Mouse (Mus musculus): ENCODE measurements at regions not wholly inside any gene's neighbourhood (a gene's known extent, or its start where the extent isn't known, plus 50 kb on each side); places are given as distances from the start of the nearest gene placed in this dataset.

GRCm38 (mm10) chr12:95054887-95055286 is 637.1 kb upstream of the Flrt2 start:
- H3K4me3 ChIP-seq (replicated peaks; ENCODE audit: insufficient read depth, low read depth, low read length) = no peak overlapping the region
- no peak for TF ChIP-seq CTCF (IDR thresholded peaks at IDR 0.05; ENCODE audit: borderline replicate concordance, insufficient read depth, low read depth, low read length)
- TF ChIP-seq POLR2A (IDR thresholded peaks at IDR 0.05; ENCODE audit: borderline replicate concordance, insufficient read depth, low read length) = no peak
- 92% methylated on average over 3 of the region's 3 CpGs for WGBS
- DNase-seq = no peak
- H3K27me3 ChIP-seq (ENCODE audit: control insufficient read depth, insufficient read depth, low read length) = no peaks in the 10 kb centered on the region
- H3K27ac ChIP-seq (ENCODE audit: insufficient read depth, low read length) = no peak overlapping the region
- no peaks in the 10 kb centered on the region for H3K4me1 ChIP-seq (ENCODE audit: control insufficient read depth, insufficient read depth, low read length)

GRCm38 (mm10) chr12:95056926-95057325 is 635.1 kb upstream of the Flrt2 start:
- H3K4me1 ChIP-seq (ENCODE audit: control insufficient read depth, insufficient read depth, low read length) = no peaks in the 10 kb centered on the region
- H3K4me3 ChIP-seq (replicated peaks; ENCODE audit: insufficient read depth, low read depth, low read length) = no peak overlapping the region
- TF ChIP-seq CTCF (IDR thresholded peaks at IDR 0.05; ENCODE audit: borderline replicate concordance, insufficient read depth, low read depth, low read length) (no peak), POLR2A (IDR thresholded peaks at IDR 0.05; ENCODE audit: borderline replicate concordance, insufficient read depth, low read length) (no peak)
- H3K27ac ChIP-seq (ENCODE audit: insufficient read depth, low read length) = no peak overlapping the region
- WGBS = 11% methylated on average over 7 of the region's 7 CpGs
- peak in 1 of 2 experiments; percentile 6 for DNase-seq
- H3K27me3 ChIP-seq (ENCODE audit: control insufficient read depth, insufficient read depth, low read length) = no peaks in the 10 kb centered on the region

GRCm38 (mm10) chr12:95059396-95059795 is 632.6 kb upstream of the Flrt2 start:
- peak in 1 of 2 experiments; percentile 4 for DNase-seq
- whole genome bisulfite sequencing = 34% methylated on average over 2 of the region's 2 CpGs

GRCm38 (mm10) chr12:95072307-95072706 is 619.7 kb upstream of the Flrt2 start:
- WGBS = 98% methylated on average over 2 of the region's 2 CpGs
- Histone ChIP-seq H3K4me3 (replicated peaks; ENCODE audit: insufficient read depth, low read depth, low read length) (no peak overlapping the region), H3K4me1 (ENCODE audit: control insufficient read depth, insufficient read depth, low read length) (no peaks in the 10 kb centered on the region), H3K27me3 (ENCODE audit: control insufficient read depth, insufficient read depth, low read length) (no peaks in the 10 kb centered on the region), H3K27ac (ENCODE audit: insufficient read depth, low read length) (no peak overlapping the region)
- no peak for TF ChIP-seq CTCF (IDR thresholded peaks at IDR 0.05; ENCODE audit: borderline replicate concordance, insufficient read depth, low read depth, low read length)
- no peak for TF ChIP-seq POLR2A (IDR thresholded peaks at IDR 0.05; ENCODE audit: borderline replicate concordance, insufficient read depth, low read length)
- DNase-seq = no peak

More at GRCm38 (mm10) chr12:95059396-95059795, 632.6 kb upstream of the Flrt2 start:
- Histone ChIP-seq H3K27me3 (ENCODE audit: control insufficient read depth, insufficient read depth, low read length) (no peaks in the 10 kb centered on the region), H3K27ac (ENCODE audit: insufficient read depth, low read length) (no peak overlapping the region), H3K4me3 (replicated peaks; ENCODE audit: insufficient read depth, low read depth, low read length) (no peak overlapping the region), H3K4me1 (ENCODE audit: control insufficient read depth, insufficient read depth, low read length) (no peaks in the 10 kb centered on the region)
- TF ChIP-seq CTCF (IDR thresholded peaks at IDR 0.05; ENCODE audit: borderline replicate concordance, insufficient read depth, low read depth, low read length) (no peak), POLR2A (IDR thresholded peaks at IDR 0.05; ENCODE audit: borderline replicate concordance, insufficient read depth, low read length) (no peak)

GRCm38 (mm10) chr12:95119223-95119952 is 572.6 kb upstream of the Flrt2 start:
- no peak for DNase-seq
- TF ChIP-seq CTCF (IDR thresholded peaks at IDR 0.05; ENCODE audit: borderline replicate concordance, insufficient read depth, low read depth, low read length) (no peak), POLR2A (IDR thresholded peaks at IDR 0.05; ENCODE audit: borderline replicate concordance, insufficient read depth, low read length) (no peak)
- H3K4me3 ChIP-seq (replicated peaks; ENCODE audit: insufficient read depth, low read depth, low read length) = no peak overlapping the region
- WGBS = 86% methylated on average over 3 of the region's 3 CpGs
- H3K4me1 ChIP-seq (ENCODE audit: control insufficient read depth, insufficient read depth, low read length) = no peaks in the 10 kb centered on the region
- H3K27me3 ChIP-seq (ENCODE audit: control insufficient read depth, insufficient read depth, low read length) = no peaks in the 10 kb centered on the region
- H3K27ac ChIP-seq (ENCODE audit: insufficient read depth, low read length) = no peak overlapping the region

GRCm38 (mm10) chr12:95132804-95133203 is 559.2 kb upstream of the Flrt2 start:
- WGBS = 58% methylated on average over 1 of the region's 1 CpGs

GRCm38 (mm10) chr12:95133482-95133881 is 558.5 kb upstream of the Flrt2 start:
- H3K4me1 ChIP-seq (ENCODE audit: control insufficient read depth, insufficient read depth, low read length) = no peaks in the 10 kb centered on the region
- 92% methylated on average over 4 of the region's 4 CpGs for WGBS
- no peak for DNase-seq
- no peak overlapping the region for H3K27ac ChIP-seq (ENCODE audit: insufficient read depth, low read length)
- no peak for TF ChIP-seq CTCF (IDR thresholded peaks at IDR 0.05; ENCODE audit: borderline replicate concordance, insufficient read depth, low read depth, low read length)
- TF ChIP-seq POLR2A (IDR thresholded peaks at IDR 0.05; ENCODE audit: borderline replicate concordance, insufficient read depth, low read length) = no peak
- H3K27me3 ChIP-seq (ENCODE audit: control insufficient read depth, insufficient read depth, low read length) = no peaks in the 10 kb centered on the region
- H3K4me3 ChIP-seq (replicated peaks; ENCODE audit: insufficient read depth, low read depth, low read length) = no peak overlapping the region

More at GRCm38 (mm10) chr12:95132804-95133203, 559.2 kb upstream of the Flrt2 start:
- H3K27ac ChIP-seq (ENCODE audit: insufficient read depth, low read length) = no peak overlapping the region
- no peak overlapping the region for H3K4me3 ChIP-seq (replicated peaks; ENCODE audit: insufficient read depth, low read depth, low read length)
- DNase-seq = no peak
- no peaks in the 10 kb centered on the region for H3K27me3 ChIP-seq (ENCODE audit: control insufficient read depth, insufficient read depth, low read length)
- H3K4me1 ChIP-seq (ENCODE audit: control insufficient read depth, insufficient read depth, low read length) = no peaks in the 10 kb centered on the region
- no peak for TF ChIP-seq POLR2A (IDR thresholded peaks at IDR 0.05; ENCODE audit: borderline replicate concordance, insufficient read depth, low read length)
- TF ChIP-seq CTCF (IDR thresholded peaks at IDR 0.05; ENCODE audit: borderline replicate concordance, insufficient read depth, low read depth, low read length) = no peak

- Histone ChIP-seq H3K4me3 (replicated peaks; ENCODE audit: insufficient read depth, low read depth, low read length) (no peak overlapping the region), H3K27me3 (ENCODE audit: control insufficient read depth, insufficient read depth, low read length) (no peaks in the 10 kb centered on the region), H3K4me1 (ENCODE audit: control insufficient read depth, insufficient read depth, low read length) (no peaks in the 10 kb centered on the region), H3K27ac (ENCODE audit: insufficient read depth, low read length) (no peak overlapping the region)
- 93% methylated on average over 2 of the region's 2 CpGs for WGBS
- DNase-seq = no peak
- TF ChIP-seq CTCF (IDR thresholded peaks at IDR 0.05; ENCODE audit: borderline replicate concordance, insufficient read depth, low read depth, low read length) = no peak
- TF ChIP-seq POLR2A (IDR thresholded peaks at IDR 0.05; ENCODE audit: borderline replicate concordance, insufficient read depth, low read length) = no peak
Measured at GRCm38 (mm10) chr12:95138167-95138566, 553.9 kb upstream of the Flrt2 start.
